Mouse (Mus musculus): ENCODE results near the gene Zfp454.

Zfp454 gene

DNA sequence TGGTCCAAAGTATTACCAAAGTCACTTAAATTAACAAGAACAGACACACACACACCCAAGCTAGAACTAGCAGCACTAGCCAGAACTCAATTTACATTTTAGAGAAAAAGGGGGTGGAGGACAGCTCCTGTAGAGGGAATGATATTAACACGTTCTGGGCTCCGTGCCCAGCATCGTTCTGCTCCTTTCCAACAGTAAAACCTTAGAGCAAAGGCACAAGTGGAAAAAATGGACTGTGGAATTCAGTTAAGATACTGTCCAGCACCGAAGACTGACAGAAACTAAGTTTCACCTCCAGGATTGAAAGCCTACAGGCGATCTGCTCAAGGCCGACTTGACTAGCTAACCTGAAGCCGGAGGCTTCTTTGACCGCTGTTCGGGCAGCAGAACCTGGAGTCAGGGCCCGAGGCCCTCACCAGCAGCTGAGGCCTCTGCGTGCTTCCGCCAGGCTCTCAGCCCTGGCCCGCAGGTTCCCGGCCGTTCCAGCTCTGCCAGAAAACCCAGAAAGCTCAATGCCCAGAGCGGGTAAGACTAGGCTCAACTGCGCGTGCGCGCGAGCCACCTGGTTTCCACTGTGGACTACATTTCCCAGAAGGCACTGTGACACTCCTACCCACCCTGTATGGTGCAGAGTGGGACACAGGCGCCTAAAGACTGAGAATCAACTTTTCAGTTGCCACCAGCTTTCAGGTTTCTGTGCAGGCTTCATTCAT is 46.3 kb downstream of the Zfp454 start, which contains the start of gene Zfp879:
Gene Zfp879 (minus strand): TSS at position 530 of the 713 bp plus-strand sequence.
- DNase-seq (ENCODE audit: low spot score in 2 of 2) = peak; percentile 87 to 91

DNA sequence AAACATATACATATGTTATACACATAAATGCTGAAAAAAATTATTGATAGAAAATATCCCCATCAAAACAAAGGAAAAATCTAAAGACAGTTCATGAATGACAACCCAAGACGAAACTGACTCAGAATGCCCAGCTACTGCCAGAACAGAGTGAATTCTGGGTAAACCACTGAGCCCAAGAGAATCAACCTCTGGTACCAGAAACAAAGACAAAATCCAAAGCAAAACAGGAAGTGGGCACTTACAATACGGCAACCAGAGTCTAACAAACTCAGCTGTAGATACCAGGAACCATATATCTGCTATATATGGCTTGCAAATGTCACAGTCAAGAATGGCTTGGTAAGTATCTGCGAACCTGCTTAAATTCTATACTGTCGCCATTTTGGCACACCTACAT is 51.7 kb downstream of the Zfp454 start:
- DNase-seq (ENCODE audit: low spot score in 2 of 2) = no peak

DNA sequence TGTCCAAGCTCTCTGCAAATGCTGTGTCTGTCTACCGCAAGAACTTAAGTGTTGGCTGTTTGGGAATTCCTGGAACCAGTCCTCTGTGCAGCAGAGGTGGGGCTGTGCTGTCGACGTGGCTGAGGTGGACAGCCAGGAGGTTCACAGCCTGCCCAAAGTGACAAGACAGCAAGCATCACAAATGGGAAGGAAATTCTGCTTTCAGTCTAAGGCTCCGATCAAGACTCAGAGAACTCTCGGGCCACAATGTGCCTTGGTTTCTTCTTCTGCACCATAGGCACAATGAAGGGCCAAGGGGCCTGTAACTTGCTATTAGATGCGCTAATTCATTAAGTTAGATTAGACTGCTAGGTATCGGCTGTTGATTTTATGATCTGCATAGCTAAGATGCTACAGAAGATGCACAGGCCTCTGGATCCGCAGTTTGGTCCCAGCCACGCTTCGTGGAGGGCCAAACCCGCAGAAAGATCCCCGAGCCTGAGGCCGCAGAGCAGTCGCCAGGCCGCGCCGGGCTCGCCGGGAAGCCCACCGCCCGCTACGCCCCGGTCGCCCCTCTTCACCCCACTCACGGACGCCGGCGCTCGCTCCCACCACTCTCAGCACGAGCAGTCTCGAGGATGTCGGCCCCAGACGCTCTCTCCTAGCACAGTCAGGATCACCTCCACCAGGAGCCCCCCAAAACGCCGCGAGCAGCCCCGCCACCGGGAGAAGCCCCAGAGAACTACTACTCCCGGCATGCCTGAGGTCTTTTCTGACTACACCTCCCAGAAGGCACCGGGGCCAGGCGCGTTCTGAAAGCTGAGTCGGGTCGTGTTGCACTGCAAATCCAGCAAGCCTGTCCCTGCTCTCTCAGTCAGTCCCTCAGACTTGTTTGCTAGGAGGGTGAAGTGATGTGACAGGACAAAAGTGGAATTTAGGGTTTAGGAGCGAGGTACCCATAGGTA is 60.2 kb downstream of the Zfp454 start, which contains the start of gene Zfp354c:
Gene Zfp354c (minus strand): TSS at position 715 of the 944 bp plus-strand sequence.
- DNase-seq (ENCODE audit: low spot score in 2 of 2) = peak; percentile 81 to 84

DNA sequence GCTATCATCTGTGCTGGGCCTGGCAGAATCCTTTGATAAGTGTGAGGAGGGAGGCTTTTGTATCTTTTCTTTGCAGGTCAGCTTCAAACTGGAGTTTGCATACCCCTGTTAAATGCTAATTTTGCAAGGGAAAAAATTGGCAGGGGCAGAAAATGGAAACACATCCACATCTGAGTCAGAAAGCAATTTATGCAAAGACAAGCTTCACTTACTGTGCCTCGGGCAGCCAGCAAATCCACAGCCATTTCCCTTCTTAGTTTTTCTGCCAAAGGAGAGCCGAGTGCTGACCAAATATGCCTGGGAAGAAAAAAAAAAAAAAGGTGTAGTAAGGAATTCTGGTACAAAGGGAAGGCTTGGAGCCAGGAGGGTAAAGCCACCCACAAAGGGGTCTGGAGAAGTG is 61.2 kb downstream of the Zfp454 start:
- no peak for DNase-seq (ENCODE audit: low spot score in 2 of 2)
